Mouse (Mus musculus) natural killer cell, adult 2 months (primary cell): Measurements from ENCODE around the gene Tmem8b.

ENCODE experiments used
- DNase-seq, 2 experiments: peaks; one replicate each; pipeline ENCODE4 v3.0.0; 2022; ENCODE audit warnings: low spot score in 2 of 2

The Tmem8b gene

DNA sequence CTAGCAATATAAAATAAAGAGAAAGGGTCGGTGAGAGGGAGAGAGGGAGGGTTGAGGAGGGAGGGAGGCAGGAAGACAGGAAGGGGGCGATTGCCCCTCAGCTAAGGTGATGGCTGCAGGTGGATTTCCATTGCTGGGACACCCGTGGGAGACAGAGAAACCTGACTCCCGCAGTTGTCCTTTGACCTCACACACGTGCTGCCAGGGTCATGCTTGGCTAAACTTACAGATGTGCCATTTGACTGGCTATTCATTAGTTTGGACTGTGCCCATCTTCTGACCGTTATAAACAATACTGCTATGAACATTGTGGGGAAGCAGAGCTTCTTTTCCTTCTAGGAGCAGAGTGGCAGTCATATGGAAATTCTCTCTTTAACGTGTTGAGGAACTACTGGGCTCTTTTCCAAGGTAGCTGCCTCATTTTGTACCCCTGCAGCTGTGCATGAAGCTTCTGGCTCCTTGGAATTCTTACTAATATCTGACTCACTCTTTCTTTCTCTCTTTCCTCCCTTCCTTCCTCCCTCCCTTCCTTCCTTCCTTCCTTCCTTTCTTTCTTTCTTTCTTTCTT lies 45.0 kb downstream of the Tmem8b start:
- no peak for DNase-seq

DNA sequence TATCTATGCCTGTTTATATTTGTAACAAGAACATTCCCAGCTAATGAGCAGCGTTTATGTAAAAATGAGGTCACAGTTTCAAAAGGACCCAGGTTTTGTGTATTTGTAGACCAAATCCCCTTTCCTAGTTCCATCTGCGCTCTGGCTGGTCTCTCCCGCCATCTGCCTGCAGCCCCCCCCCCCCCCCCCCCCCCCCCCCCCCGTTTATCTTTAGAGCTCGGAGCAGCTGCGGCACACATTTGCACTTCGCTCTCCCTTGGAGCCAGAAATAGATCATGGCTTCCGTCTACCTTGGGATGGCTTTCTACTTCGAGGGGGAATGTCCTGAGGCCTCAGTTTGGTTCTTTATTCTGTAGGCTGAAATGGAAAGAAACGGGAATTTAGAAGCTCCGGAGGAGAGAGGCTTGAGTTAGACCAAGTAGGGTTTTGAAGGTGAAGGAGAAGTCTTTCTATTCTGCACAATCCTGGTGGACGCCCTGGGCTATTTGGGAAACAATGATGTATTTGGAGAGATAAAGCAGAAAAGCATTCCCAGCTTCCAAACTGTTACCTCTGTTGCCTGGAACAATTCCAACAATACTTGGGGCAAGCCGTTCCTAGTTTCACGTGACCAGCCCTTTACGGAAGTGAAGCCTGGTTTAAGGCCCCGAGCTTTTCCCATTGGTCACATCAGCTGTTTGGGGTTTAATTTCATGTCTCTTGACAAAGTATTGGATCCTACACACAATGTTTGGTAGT lies 51.9 kb downstream of the Tmem8b start:
- no peak for DNase-seq

DNA sequence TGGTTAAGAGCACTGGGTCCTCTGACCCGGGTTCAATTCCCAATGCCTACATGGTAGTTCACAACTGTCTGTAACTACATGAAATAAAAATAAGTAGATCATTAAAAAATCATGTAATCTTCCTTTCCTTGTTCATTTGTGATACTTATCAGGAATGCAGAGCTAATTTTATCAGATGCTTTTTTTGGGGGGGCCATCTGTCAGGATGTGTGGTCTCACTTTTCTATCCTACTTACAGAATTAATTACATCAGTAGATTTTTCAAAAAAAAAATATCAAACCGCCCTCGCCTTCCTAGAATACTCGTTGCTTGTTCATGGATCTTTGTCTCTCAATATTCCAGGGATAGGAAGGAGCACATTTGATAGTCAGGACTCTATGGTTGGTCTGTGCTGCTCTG lies 53.4 kb downstream of the Tmem8b start:
- DNase-seq: no peak

DNA sequence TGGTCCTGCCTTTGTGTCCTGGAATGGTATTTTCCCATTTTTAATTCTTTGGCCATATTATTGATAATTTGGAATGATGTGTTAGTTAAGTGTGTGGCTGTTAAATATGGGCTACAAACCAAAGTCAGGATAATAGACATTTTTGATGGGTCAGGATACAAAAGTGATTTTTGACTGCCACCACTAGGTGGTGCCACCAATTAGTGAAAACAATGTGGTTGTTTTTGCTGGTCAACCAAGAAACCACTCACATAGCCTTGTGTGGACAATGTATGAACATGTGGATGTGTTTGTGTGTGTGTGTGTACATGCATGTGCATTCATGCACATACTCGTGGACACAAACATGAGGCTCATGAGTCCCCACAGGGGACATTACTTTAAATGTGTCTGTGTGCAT lies 56.0 kb downstream of the Tmem8b start:
- peak in 1 of 2 experiments; percentile 11 for DNase-seq

DNA sequence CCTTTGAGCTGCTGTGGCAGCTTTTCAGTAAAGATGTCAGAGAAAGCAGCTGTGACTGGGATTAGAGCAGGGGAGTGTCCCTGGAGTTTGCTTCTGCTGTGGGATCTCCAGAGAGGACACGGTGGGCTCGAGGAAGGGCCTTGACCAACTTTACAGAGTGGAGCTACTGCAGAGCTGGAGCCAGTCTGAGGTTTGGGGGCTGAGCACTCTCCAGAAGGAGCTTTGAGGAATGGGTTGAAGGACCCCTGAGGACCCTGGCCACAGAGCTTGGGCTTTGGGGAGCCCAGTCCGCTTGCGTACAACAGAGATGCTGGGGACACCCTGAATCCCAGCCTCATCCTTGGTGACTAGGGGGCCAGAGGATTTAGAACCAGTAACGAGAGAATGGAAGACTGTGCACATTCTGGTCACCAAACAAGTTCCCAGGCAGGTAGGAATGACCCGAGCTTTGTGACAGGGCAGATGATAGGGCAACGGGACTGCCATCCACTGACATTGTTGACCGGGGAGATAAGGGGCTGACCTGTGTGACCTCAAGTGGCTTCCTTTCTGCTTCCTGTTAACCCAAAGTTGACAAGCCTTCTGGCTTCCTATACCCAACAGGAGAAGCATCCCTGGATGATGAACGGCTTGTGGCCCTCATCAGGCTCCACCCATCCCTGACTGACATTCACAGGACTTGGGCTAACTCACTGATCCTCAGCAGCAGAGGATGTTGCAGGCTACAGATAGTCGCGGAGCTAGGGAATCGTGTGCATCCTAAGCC lies 57.6 kb downstream of the Tmem8b start:
- DNase-seq: no peak

DNA sequence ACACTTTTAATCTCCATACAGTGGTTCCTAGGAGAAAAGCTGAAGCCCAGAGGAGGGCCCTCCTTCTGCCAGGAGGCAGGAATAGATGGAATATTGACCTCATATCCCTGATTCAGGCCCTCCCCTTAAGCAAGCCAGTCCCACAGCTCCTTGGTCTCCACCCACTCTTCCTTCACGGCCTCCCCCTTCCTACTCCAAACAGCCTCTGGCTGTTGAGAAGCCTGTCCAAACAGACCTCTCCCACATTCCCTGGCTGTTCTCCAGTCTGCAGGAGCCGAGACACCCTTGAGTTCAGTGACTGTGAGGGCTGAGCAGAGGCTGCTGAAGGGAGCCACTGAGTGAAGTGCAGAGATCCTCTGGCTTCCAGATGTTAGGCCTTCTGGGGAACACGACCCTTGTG lies 58.2 kb downstream of the Tmem8b start, which contains the start of gene Hrct1:
TSS of gene Hrct1 (plus strand) at position 194 of the 400 bp plus-strand sequence.
- no peak for DNase-seq

DNA sequence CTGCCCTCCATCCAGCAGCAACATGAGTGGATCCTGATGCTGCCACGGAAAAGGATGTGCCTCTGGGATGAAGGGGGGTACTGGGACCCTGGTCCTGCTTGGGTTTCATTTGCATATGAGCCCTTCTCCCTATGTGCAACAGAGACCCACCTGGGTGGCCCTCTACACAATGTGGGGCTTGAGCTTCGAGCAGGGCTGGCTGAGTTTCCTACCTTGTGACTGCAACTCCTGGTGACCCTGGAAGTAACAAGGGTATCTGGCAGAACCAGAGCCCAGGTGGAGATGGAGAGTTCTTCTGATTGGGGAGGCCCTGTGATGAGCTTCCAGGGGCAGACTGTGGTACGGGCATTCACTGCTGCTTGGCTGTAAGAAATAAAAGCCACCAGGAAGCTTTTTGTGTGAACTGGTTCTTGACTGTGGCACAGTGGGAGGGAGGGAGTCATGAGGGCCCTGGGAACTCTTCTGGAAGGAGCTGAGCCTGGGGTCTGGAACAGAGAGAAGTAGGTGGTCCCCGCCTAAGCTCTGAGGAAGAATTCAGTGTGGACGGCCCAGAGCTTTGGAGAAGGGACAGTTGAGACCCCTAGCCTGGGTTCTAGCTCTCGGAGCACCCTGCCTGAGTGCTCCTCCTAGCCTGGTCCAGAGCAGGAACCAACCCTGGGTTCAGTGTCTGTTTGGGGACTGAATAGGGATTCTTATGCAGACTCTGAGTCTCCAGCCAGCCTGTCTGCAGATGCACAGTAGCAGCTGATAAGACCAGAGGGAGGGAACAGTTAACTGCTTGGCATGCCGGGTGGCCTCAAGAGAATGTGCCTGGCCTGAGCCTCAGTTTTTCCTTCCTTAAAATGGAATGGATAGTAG lies 59.2 kb downstream of the Tmem8b start:
- DNase-seq: no peak

DNA sequence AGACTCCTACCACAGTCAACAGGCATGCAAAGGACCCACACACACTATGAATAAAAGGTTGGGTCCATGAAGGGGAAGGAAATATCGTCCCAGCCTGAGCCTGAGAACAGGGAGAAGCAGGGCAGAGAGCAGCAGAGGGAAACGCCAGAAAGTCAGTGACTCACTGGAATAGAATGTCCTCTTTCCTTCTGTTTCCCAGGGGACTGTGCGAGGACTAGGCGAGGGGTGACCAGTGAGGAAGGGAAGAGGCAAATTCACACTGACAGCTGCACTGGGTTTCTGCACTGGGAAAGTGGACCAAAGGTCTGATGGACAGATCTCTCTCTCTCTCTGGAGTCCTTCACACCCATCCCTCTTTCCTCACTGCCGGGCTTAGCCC lies 59.8 kb downstream of the Tmem8b start:
- no peak for DNase-seq

DNA sequence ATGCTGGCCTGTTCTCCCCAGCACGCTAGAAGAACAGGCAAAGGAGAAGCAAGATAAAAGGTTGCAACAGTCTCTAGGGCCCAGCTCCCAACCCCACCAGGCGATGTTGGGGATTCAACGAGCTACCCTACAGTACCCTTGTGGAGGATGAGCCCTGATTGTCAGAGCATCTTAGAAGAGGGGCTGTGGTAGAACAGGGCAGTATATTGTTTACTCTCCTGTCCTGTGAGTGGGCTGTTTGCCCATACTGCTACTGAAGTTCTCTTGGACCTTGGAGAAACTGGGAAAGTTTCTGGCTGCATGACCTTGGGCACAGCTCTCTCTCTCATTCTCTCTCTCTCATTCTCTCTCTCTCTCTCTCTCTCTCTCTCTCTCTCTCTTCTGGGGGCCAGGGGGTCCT lies 60.4 kb downstream of the Tmem8b start:
- no peak for DNase-seq

DNA sequence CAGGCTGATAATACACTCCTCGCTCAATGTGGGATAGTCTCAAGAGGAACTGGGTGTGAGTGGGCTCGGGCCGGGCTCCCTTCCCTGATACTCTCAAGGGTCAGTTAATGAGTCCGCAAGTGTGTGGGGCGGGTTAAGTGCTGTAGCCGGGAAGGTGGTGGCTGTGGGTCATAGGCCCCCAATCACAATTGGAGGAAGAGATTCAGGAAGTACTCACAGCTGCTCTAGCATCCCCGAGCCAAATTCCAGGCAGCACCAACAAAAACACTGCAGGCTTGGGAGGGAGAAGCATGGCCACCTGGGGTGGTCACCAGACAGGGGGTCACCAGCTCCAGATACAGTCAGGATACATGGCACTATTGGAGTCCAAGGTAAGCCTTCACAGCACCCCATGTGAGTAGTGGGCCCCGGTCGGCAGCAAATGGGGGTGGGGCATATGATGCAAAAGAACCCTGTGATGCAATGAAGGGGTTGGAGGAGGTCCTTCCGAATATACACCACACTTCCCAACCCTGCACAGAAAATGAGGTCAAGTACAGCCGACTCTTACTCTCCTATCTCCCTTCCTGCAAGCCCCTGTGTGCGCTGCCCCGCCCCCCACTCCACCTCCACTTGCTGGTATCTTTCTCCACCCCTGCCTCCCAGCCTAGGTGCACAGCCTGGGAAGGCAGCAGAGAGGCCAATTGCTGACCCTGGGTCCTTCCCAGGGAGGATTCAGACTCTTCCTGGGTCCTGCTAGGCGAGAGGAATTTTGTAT lies 61.2 kb downstream of the Tmem8b start, which contains the start of gene Spaar:
TSS of gene Spaar (plus strand) at position 241 of the 757 bp plus-strand sequence.
- DNase-seq: no peak

DNA sequence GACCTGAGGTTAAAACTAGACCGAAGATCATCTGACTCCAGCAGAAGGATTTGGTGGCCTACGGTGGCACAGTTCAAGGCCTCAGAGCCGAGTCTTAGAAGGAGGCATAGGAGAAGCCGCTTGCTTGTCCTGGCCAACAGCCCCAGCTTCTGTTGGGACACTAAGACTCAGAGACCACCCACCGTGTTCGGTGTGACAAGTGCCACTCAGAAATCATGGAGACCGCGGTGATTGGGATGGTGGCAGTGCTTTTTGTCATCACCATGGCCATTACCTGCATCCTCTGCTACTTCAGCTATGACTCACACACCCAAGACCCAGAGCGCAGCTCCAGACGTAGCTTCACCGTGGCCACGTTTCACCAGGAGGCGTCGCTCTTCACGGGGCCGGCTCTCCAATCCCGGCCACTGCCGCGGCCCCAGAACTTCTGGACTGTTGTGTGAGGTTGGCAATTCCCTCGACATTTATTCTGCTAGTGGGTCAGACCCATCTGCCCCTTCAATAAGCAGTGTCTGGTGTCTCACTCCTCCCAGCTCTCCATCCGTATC lies 62.1 kb downstream of the Tmem8b start:
- no peak for DNase-seq

DNA sequence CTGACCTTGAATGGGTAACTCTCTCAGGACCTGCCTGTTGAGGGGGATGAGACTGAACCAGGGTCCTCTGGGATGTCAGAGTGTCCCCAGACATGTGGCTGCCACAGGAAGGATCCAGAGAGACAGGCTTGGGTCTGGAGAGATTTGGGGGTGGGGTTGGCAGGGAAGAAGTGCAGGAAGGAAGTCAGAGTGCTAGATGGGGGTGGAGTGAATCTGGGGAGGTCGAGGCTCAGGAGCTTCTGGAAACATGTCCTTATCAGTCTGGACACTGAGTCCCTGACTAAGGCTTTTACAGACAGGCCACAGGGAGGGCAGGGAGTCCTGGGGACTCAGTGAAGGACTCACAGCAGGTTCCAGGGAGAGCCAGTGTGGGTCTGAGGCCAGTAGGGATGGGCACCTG lies 63.4 kb downstream of the Tmem8b start:
- no peak for DNase-seq

DNA sequence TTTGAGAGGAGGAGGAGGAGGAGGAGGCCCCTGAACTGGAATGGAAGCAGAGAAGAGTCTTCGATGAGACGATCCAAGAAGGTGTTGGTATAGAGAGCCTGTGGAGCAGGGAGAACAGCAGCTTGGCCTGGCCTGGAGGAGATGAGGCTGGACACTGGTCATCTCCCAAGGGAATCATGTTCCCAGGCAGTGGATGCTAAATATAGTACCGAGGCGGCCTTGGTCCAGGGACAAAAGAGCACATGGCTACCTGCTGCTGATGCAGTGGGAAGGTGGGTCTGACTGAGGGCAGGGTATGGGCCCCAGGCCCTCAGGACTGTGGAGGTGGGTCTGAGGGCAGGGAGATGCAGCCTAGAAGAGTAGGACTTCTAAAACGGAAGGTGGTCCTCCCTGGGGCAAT lies 64.4 kb downstream of the Tmem8b start:
- no peak for DNase-seq

DNA sequence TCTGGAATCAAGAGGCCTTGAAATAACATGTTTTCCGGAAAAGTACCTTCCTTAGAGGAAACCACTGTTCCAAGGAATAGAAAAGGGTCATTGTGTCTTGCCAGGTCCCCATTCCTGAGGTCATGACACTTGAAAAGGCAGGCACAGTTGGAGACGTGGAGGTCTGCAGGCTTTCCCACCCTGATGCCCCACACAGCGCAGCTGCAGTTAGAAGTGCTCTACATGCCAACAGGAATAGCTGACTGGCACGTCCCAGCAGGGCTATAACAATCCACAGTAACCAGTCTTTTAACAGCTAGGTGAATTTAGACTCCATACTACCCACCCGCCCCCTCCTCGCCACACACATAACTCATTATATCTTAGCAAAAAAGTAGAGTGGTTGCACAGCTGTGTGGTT lies 68.4 kb downstream of the Tmem8b start:
- DNase-seq: no peak

DNA sequence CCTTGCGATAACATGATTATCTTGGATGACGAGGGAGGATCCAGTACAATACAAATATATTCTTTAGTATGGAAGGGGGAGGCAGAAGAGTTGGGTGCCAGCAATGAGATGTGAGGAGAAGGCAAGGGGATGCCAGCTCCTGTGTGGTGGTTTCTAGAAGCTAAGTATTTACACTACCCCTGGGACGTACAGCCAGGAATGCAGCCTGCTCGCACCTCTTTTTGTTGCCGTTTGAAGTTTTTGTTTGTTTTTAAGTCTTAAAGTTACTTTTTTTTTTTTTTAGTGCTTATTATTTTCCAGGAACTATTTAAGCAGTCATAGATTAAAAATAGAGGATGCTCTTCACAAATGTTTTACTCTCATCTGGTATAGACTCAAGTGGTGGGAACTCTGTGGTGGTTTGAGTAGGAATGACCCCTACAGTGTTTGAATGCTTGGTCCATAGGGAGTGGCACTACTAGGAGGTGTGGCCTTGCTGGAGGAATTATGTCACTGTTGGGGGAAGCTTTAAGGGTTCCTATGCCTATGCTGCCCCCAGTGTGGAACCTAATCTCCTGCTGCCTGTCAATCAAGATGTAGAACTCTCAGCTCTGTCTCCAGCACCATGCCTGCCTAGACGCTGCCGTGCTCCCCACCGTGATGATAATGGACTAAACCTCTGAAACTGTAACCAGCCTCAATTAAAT lies 70.4 kb downstream of the Tmem8b start:
- no peak for DNase-seq

DNA sequence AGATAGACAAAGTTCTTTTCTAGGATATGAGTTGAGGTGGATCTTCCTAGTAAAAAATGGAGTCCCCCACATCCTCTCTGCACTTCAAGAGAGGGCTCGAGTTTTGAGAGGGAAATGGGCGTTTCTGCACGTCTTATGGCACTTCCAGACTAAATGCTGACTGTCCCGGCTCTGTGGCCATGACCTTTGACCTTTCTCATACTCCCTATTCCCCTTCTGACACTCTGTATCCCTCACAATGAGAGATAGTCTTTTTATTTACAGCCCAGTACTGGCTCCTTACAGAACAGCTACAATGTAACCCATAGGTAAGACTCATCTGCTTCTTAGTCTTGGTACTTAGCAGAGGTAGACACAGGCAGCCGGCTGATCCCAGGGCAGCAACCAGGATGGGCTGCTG lies 72.8 kb downstream of the Tmem8b start:
- DNase-seq: no peak
